Mouse (Mus musculus): ENCODE data around the gene Dmkn.

Gene Dmkn

GRCm38 (mm10) chr7:30765173-30765572, 1.6 kb downstream of the Dmkn start:
- DNase-seq = no peak

GRCm38 (mm10) chr7:30766408-30766807, 2.9 kb downstream of the Dmkn start:
- DNase-seq = no peak

DNA sequence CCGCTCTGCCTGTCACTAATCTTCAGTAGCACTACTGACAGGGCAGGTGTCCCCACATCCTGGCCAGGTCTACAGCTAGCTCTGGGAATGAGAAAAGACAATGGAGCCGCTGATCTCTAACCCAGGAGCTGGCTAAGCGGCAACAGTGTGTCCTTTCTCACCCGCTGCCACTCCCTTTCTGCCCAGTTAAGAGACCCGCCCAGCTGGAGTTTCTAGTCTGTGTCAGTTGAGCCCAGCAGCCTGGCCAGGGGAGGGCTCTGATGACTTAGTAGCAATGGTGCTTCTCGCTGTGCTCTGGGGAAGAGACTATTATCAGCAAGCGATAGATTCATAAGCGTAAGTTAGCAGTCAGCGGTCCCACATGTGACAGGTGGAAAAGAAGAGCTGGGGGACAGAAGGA, 5.7 kb downstream of the Dmkn start:
- DNase-seq = no peak

DNA sequence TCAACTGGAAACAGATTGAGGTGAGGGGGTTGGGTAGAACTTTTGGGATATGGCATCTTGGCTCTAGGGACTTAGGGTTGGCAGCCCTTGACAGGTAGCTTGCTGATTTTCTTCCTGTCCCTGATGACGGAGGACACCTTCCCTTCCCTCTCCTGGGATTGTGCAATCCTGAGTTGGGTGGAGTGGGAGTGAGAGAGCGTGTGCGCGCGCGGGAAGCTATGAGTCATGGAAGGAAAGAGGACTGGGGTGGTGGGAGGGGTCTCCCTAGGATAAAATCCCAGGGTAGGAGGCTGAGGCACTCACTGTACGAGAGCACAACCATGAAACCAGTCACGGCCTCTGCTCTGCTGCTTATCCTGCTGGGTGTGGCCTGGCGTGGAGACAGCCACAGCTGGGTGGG, 12.5 kb downstream of the Dmkn start:
- no peak for DNase-seq

DNA sequence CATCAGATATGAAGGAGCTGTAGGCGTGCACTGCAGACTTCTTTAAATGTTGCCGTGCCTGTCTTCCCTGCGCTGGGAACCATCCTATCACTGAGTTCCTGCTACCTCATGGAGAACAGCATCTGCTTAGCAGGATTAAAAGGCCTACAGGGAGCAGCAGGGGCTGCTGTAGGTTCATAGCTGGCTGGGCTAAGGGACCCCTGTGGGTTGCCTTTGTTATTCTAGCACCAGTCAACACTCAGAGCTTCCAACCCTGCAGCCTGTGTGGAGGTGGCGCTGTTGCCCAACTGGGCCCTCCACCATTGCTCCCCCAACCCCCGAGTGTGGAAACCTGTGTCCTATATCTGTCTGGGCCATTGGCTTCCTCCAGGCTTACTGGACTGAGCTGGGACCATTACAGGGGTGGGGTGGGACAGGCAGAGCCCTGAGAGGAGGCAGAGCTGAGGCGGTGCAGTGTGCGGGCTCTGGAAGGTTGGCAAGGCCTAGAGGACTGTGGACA, 13.6 kb downstream of the Dmkn start:
- DNase-seq = no peak

- no peak for DNase-seq
These were observed 14.4 kb downstream of the Dmkn start for GRCm38 (mm10) chr7:30777911-30778310.

DNA sequence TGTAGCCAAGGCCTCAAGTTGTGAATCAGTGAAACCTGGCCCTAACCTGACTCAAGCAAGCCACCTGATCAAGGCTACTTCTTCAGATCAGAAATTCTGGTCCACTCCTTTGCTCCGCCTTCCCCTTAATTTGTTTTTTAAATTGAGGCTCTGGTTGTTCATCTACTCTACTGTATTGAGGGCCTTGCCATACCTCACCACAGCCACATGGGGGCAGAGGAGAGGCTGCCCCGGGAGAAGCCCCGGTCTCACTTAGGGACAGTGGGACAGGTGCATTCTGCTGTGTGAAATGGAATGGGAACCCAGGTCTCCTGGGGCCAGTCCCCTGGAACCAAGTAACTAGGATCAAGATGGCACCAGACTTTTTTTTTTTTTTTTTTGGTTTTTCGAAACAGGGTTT, 18.2 kb downstream of the Dmkn start:
- peak in 1 of 2 experiments; percentile 27 for DNase-seq

DNA sequence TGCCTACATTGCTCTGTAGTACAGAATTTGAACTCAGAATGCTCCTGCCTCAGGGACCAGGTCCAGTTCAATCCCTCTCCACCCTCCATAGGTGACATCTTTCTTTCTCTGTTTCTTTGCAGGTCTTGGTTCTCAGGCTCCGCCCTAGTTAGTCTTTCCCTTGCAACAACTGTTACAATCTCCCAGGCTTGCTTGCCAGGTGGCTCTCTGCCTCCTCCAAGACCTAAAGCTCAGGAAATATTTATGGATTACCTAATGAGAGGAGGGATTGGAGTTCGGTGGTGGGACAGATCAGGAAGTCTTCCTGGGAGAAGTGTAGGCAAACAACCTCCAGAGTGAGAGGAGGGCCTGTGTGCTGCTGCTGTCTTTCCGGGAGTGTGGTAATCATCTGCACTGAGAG, 19.1 kb downstream of the Dmkn start:
- DNase-seq = no peak

DNA sequence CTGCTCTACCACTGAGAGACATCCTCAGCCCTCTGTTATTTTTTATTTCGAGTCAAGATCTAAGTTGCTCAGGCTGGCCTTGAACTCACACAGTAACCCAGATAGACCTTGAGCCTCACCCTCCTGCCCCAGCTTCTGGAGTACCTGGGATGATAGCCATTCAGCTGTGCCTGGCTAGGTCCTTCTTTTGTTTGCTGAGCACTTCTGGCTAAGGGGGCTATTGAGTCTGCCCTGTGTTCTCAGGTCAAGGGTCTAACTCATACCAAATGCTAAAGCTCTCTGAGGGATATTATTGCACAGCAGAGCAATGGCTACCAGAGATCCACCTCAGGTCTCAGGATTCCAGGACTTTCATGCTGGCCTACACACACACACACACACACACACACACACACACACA, 21.6 kb downstream of the Dmkn start:
- DNase-seq = no peak

GRCm38 (mm10) chr7:30785721-30786546, 22.4 kb downstream of the Dmkn start:
- no peak for DNase-seq

- DNase-seq = no peak
These were observed 23.9 kb downstream of the Dmkn start, which contains the start of gene Krtdap for GRCm38 (mm10) chr7:30787377-30788022. Gene Krtdap (plus strand): TSS chr7:30787896.

- no peak for DNase-seq
These were observed 26.6 kb downstream of the Dmkn start for GRCm38 (mm10) chr7:30790141-30790540.

DNA sequence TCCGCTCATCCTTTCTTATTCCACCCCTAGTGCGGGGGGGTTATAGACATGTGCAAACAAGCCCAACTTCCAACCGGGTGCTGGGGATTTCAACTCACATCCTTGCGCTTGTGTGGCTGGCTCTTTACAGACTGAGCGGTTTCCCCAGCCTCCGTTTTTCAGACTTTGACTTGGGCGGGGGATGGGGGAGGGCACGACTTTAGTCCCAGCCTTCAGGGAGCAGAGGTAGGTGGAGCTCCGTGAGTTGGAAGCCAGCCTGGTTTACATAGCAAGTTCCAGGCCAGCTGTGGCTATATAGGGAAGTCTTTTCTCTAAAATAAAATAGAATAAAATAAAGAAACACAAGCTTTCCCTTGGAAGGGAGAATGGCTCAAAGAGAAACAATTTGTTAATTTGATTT, 28.4 kb downstream of the Dmkn start:
- DNase-seq = peak; percentile 4 to 50

GRCm38 (mm10) chr7:30794921-30795320, 31.4 kb downstream of the Dmkn start:
- DNase-seq = no peak

- DNase-seq = no peak
These were observed 33.2 kb downstream of the Dmkn start for GRCm38 (mm10) chr7:30796790-30797189.

DNA sequence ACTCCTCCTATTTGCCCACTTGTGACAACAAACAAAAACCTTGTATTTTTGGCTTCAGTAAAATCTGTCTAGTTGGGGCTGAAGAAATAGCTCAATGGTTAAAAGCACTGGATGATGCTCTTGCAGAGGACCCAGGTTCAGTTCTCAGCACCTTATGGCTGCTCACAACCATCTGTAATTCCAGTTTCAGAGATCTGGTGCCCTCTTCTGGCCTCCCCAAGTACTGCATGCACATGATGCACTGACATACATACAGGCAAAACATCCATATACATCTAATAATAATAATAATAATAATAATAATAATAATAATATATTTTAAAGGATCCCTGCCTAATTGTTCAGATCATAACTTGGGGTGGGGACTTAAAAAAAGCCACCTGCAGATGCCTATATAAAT, 37.1 kb downstream of the Dmkn start:
- no peak for DNase-seq

DNA sequence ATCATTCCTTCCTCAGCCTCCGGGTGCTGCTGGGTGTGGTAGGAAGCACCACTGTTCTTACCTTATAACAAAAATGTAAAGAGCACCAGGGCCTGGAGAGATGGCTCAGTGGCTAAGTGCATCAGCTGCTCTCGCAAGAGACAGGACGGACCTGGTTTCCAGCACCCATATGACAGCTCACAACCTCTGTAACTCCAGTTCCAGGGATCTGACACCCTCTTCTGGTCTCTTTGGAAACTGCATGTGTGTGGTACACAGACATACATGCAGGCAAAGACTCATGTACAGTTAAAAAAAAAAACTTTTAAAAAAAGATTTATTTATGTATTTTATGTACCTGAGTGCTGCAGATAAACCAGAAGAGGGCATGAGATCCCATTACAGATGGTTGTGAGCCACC, 39.7 kb downstream of the Dmkn start:
- no peak for DNase-seq

DNA sequence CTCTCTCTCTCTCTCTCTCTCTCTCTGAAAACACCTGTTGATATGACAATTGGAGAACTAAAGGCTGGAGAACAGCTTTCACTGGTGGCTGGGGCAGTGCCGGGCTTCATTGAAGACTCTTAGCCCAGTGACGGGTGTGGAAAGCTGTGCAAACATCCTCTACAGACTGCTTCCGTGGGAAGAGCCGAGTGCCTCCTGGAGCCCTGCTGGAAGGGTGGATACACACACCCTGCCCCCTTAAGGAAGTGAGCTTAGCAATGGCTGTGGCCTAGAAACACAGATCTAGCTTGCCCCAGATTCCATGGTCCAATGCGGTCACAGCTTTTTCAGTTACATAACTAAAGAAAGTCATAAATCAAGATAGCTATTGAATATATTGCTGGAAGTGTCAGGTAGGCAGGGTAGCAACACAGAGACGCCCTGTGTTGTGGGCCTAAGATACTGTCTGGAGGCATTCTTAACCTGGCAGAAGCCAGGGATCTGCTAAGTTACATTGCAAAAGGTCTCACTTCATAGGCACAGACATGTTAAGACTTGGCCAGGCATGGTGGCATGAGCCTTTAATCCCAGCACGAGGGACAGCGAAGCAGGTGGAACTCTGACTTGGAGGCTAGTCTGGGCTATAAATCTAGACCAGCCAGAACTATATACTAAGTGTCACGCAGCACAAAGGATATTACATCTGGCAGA, 40.6 kb downstream of the Dmkn start:
- DNase-seq = no peak

GRCm38 (mm10) chr7:30805924-30806323, 42.4 kb downstream of the Dmkn start:
- peak; percentile 13 to 74 for DNase-seq

DNA sequence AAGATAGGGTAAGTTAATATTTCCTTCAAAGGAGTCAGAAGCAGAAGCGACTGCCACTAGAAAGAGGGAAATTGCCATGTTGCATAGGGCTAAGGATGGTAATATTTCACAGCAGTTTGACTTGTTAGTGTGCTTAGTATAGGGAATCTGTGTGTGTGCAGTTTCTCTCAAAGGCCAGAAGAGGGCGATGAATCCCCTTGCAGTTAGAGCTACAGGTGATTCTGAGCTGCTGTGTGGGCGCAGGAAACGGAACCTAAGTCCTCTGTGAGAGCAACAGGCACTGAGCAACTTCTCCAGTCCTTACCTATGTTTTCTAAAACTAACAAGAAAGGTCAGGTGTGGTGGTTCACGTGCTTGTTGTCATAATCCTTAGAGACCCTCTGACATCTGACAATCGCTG, 46.8 kb downstream of the Dmkn start:
- DNase-seq = no peak

GRCm38 (mm10) chr7:30811757-30812290, 48.3 kb downstream of the Dmkn start:
- no peak for DNase-seq

GRCm38 (mm10) chr7:30812291-30812807, 48.8 kb downstream of the Dmkn start:
- peak; percentile 22 to 42 for DNase-seq

- DNase-seq = no peak
These were observed 56.6 kb downstream of the Dmkn start for GRCm38 (mm10) chr7:30820131-30820530.

All from kidney, postnatal 36 days (tissue).